Mouse (Mus musculus) layer of hippocampus, postnatal 36 days (tissue): ENCODE data around the gene Ccno. TPM values are rescaled to one million over a fixed set of nuclear protein-coding genes. Genes with fewer than 3 reads are reported as not detected.
"Not testable (repeated sequence)": the region's sequence is repeated elsewhere in the genome, so short reads cannot be mapped to it uniquely, and the experiment has no call there.

Source experiments
- DNase-seq, 2 experiments: peaks; one replicate each; pipeline ENCODE4 v3.0.0; 2022
- microRNA-seq, 2 experiments: library from miRNA; unstranded; fragments of <30 nt; microRNA quantifications; one replicate each; pipeline ENCODE4 v1.2.0; 2021
- total RNA-seq, 2 experiments: library from RNA; stranded (reverse); gene quantifications; 2 replicates each; pipeline ENCODE4 v1.2.3; 2021

Ccno gene
- total RNA-seq, 2 experiments from 2014 or later = 4.3 to 5.0 TPM

DNA sequence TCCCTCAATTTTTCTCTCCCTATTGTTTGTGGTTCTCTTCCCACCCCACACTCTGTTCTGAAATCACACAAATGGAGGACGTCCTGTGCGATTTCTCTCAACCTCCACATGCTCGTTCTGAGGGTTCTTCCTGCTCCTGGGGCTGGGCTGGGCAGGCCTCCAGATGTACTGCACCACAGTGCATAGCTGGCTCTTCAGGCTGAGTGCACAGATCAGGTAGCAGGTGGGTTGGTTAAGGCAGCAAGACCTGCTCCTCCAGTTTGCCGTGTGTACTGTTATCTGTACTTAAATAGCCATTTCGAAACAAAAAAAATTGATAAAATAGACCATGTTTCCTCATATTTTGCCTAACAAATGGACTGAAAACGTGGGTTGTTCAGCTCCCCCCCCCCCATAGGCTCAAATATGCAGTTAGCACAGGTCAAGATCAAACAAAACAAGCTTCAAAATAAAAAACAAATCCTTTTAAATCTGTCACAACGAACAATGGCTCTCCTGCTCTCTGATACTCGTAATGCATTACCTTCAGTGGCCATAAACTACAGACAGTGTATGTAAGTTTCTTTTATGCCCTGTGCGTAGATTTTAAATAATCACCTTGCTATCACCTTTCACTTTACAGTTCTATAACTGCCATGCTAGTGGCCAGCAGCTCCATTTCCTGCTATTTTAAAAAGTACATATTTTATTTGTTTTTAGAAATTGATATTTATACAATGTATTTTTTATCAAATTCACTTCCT, 13.1 kb downstream of the Ccno start:
- no peak for DNase-seq

GRCm38 (mm10) chr13:113012683-113013082, 25.1 kb downstream of the Ccno start:
- DNase-seq = no peak

DNA sequence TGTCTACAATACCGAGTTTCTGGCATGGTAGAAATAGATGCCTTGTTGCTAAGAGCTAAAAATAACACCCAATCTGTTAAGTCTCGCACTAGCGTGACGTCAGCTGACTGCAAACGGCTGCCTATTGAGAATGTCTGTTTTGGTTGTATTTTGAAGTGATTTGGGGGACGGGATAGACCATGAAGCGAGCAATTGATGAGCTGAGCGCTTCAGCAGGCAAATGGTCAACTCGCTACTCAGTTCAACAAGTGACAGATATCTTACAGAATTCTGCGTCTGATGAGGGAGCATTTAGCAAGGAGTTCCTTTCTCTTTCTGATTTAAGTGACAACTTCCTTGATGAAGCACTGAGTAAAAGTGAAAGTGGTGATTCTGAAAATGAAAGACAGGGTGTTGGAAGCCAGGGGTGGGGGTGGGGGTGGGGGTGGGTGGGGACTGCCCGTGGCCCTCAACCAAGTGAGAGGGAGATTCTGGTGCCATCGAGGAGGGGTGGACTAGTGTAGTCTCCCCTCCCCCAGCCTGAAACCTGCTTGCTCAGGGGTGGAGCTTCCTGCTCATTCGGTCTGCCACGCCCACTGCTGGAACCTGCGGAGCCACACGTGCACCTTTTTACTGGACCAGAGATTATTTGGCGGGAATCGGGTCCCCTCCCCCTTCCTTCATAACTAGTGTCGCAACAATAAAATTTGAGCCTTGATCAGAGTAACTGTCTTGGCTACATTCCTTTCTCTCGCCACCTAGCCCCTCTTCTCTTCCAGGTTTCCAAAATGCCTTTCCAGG, 25.8 kb downstream of the Ccno start:
- not testable (repeated sequence) for DNase-seq

GRCm38 (mm10) chr13:113021521-113021920, 33.9 kb downstream of the Ccno start:
- DNase-seq = no peak

GRCm38 (mm10) chr13:113022467-113022866, 34.9 kb downstream of the Ccno start:
- DNase-seq = no peak

- DNase-seq = no peak
Observed at GRCm38 (mm10) chr13:113023274-113024143, 35.9 kb downstream of the Ccno start.

- DNase-seq = no peak
Observed at GRCm38 (mm10) chr13:113031351-113031750, 43.7 kb downstream of the Ccno start.

DNA sequence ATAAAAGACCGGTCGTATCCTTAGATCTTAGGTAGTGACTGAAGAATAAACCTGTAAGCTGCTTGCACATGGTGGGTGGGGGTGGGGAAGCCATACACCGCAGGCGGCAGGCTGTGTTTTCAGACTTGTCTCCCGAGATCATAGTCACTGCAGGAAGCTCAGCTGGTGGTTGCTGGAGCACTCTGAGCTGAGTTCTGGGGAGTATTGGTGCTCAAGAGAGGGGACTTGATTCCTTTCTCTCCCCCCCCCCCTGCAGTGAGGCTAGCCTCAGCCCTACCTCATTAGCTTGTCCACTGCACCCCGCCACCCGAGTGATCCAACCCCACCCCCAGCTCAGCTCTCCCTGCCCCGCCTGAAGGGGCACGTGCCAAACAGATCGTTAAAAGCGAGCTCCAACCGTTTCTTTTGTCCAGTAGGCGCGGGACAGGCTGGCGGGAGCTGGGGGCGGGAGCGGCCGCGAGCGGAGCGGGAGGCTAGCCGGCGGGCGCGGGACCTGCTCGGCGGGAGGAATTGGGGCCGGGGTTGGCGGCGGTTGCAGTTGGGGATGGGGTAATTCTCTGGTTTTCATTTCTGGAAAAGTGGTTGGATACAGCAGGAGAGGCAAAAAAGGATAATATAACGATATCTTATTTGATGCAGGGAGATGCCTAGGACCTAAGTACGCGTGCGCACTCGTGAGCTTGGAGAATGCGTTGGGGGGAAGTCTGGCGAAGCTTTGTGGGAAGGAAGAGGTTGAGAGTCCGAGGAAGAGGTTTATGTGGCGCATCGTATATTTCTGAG, 44.4 kb downstream of the Ccno start:
- DNase-seq = peak in 1 of 2 experiments; percentile 49

- DNase-seq = no peak
Observed at GRCm38 (mm10) chr13:113032831-113033230, 45.2 kb downstream of the Ccno start.

GRCm38 (mm10) chr13:113034271-113034886, 46.8 kb downstream of the Ccno start:
- DNase-seq = no peak

- peak; percentile 23 to 36 for DNase-seq
Observed at GRCm38 (mm10) chr13:113034950-113035421, 47.4 kb downstream of the Ccno start, which contains the start of gene Cdc20b. Cdc20b (plus strand) TSS chr13:113035111.

GRCm38 (mm10) chr13:113035852-113036251, 48.2 kb downstream of the Ccno start:
- DNase-seq = peak; percentile 42 to 61

Small RNA genes lying within 50 kb of the gene (microRNA-seq; reads per million reads assigned to microRNA genes)
- gene Mir449a (87.5 to 88.4 reads per million in 2 experiments), gene Mir449b (0 reads per million in 2 experiments), gene Mir449c (0 to 0.42 reads per million in 2 experiments)

Other genes starting within 250 kb of the Ccno start
- 10 to 100 TPM; 28.5 to 30.7 TPM for gene Plpp1, start 187.0 kb upstream of the Ccno start, total RNA-seq
- gene Mtrex, start 60.4 kb upstream of the Ccno start, total RNA-seq = 10 to 100 TPM; 47.9 to 50.9 TPM
- 10 to 100 TPM; 23.5 to 26.4 TPM for gene Dhx29, start 60.3 kb upstream of the Ccno start, total RNA-seq
- under 1 TPM; 0.42 to 0.66 TPM for gene Mcidas, start 6.0 kb downstream of the Ccno start, total RNA-seq
- gene Cdc20b, start 47.3 kb downstream of the Ccno start, total RNA-seq = not detected
- gene Gpx8, start 58.6 kb downstream of the Ccno start, total RNA-seq = 10 to 100 TPM; 10.1 to 10.9 TPM
- not detected for gene Gzma, start 113.2 kb downstream of the Ccno start, total RNA-seq
- not detected for gene Esm1, start 221.9 kb downstream of the Ccno start, total RNA-seq
- under 1 TPM in 1 of 2 experiments, not detected in 1; 0.38 TPM for gene Gzmk, start 238.1 kb downstream of the Ccno start, total RNA-seq